Mouse (Mus musculus) heart, postnatal 0 days (tissue): ENCODE results near the gene Lcmt1.

Experiments
- CTCF ChIP-seq: IDR thresholded peaks from 2 replicates; pipeline ENCODE4 v1.5.1; 2016; ENCODE audit warnings: antibody characterized with exemption, control low read depth, low read depth
- EP300 ChIP-seq: IDR thresholded peaks from 2 replicates; pipeline ENCODE4 v1.6.1; 2016; ENCODE audit warnings: antibody characterized with exemption, low read depth

DNA sequence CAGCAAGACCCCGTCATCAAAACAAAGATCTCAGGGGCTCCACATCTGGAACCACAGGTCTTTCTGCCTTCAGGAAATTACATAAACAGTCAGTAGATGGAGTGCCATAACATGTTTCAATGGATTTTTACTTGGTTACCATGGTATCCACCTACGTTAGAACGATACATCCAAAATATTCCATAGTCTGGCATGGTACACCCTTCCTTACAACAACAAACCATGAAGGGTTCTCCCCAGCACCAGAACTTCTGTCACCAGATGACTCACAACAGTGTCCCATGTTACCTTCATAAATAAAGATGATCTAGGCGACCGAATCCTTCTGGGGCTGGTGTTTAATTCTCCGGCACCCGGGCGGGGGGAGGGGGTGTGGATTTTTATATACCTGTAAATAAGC, 5.6 kb upstream of the Lcmt1 start:
- TF ChIP-seq CTCF = no peak
- TF ChIP-seq EP300 = no peak
